Mouse (Mus musculus) cerebellum, adult 11-12 months (tissue): Measurements from ENCODE around the gene Wdr35.
A peak's percentile ranks its signal among the peaks of the same experiment; 100 is the strongest.

Source experiments
- DNase-seq: peaks from one replicate; pipeline ENCODE4 v3.0.0; 2022

Wdr35 gene

DNA sequence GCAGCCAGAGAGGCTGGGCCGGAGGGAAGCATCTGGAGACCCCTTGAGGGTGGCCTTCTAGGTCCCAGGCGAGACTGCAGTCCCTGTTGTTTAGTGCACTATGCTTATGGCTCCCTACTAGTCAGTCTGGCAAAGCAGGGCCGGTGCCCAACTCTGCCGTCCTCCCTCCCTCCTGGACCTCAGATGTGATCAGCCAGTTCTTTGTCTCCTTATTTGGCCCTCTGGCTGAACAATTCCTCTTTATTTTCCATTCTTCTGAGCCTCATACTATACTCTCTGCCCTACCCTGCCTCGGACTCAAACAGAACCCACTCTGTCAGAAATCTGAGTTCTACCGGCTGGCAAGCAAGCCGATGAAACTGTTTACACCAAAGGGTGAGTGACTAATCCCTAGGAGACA lies 79.7 kb downstream of the Wdr35 start:
- peak; percentile 17 for DNase-seq

DNA sequence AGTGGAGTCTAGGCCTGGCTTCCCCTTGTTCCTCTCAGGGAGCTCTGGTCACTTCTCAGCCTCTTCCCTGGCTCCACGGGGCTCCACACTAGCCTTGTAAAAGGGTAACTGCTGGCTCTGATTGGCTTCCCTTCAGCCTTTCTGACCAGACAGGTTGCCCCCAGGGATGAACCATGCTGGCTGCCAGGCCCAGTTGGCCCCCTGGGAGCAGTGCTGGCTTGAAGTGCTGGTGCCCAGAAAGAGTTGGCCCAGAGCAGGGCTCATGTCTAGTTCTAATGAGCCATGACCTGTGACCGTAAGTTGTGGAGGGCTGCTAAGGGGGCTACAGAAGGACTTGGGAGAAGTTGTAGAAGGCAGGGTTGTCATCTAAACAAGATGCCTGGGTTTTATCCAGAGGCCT lies 80.3 kb downstream of the Wdr35 start:
- no peak for DNase-seq

DNA sequence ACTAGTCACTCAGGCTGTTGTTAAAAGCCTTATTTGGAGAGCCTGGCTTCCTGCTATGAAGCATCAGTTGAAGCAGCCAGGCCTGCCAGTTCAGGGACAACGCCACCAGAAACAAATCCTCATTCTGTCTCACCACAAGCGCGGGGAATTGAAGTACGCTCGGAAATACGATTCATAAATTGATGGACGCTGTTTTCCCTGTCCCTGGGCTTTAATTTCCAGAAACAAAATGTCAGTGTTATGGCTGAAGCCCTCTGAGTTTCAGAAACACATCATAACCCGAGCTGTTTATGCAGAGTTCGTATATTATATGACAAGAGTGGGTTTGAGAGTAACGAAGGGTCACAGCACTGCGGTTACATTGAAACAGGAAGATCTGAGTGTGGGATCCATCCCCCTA lies 81.6 kb downstream of the Wdr35 start:
- DNase-seq, result no peak

DNA sequence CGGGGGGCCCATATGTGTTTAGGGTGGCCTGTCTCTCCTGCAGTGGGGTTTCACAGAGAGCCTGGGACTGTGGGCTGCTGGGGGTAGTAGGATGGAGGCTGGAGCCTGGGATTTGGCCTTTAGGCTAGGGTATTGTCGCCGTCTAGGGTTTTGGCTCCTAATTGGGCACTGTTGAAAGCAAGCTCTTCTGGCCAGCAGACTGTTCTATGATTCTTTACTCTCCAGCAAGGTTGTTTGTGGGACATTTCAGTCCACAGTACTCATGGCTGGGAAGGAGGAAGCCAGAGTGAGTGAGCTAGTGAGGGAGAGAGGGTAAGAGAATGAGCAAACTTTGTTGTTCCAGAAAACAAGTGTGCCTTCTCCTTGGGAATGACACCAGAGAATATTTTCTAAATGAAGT lies 85.8 kb downstream of the Wdr35 start:
- DNase-seq, result no peak

DNA sequence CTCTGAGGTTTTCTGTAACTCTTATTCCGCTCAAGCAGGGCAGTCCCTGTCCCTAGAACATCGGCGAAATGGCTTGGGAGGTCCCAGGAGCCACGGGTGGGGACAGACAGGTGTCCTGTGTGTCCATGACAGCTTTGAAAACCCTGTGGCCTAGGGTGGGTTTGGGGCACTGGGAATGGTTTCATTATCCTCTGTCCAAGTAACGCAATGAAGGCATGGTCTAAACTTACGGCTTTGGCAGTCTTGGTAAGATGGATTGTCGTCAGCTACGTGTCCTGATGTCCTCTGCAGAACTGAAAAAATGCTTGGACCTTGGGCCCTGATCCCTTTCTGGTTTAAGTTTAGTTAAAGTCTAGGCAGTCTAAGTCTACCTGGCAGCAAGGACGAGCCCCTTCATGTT lies 86.3 kb downstream of the Wdr35 start:
- no peak for DNase-seq

DNA sequence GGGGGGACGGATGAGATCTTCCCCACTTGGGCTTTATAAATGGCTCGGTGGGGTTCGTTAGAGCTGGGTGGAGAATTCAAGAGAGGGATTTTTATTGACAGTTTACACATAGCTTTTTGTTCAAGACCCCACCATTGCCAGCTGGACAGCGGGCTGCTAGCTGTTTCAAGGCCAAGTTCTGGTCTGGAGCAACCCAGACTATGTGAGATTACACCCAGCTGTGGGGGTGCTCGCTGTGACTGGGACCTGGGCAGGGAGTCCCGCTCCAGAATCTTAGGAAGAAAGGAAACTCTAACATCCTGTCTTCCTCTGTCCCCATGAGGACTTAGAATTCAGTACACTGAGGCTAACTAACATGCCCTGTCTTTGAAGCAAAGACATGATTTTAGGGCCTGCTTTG lies 89.9 kb downstream of the Wdr35 start:
- DNase-seq, result no peak

DNA sequence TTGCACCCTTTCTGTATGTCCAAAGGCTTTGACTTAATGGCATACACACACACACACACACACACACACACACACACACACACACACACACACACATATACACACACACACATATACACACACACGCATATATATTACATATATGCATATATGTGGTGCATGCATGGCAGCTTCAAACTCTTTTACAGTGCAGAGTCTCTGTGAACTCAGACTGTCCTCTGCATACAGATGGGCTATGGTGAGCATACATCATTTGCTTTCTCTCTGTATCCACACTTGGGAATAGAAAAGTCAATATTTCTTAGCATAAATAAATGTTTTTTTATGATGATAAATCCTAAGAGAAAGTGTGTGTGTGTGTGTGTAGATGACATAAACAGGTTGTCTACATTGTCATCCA lies 97.4 kb downstream of the Wdr35 start:
- no peak for DNase-seq

DNA sequence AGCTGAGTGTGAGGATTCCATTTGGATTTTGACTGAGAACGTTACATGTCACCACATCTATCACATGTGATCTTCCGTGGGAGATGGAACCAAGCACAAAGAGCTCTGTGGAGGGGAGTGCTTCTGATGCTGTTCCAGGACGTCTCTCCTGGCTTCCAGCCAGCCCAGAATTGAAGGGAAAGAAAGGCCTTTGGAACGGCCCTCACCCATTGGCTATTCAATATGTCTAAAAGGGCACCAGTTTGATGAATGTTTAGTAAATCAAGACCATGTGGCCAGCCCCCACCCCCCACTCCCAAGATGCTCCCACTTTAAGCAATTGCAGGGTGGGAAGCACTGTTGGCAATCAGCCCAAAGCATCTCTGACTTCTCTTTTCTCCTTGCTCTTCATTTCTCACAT lies 97.8 kb downstream of the Wdr35 start:
- no peak for DNase-seq

DNA sequence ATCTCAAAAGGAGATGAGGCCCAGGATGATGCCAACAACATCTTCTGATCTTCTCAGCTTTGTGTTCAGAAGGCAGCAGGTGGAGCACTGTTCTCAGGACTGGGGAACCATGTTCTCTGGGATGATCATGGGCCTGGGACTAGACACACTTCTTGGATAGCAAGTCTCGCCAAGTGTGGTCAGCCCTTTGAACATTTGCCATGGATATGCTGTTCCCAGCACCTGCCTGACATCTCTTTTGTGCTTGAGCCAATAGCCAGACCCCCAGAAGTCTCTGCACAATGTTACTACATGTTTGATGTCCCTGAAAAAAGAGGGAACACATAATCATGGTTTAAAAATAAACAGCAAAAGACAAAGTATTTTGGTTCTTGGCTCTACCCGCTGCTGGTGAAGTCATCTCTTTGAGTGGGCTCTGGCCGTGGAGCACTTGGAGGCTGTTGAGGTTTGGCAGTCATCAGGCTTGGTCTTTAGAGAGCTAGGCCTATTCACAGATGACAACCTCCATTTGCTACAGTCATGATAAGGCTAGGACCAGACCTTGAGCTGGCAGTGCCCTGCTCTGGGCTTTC lies 103.9 kb downstream of the Wdr35 start:
- DNase-seq, result no peak
